Mouse (Mus musculus): ENCODE measurements around the gene Lyve1.
A peak's percentile ranks its signal among the peaks of the same experiment; 100 is the strongest.
"Not testable (repeated sequence)": the region's sequence is repeated elsewhere in the genome, so short reads cannot be mapped to it uniquely, and the experiment has no call there.

Gene Lyve1

DNA sequence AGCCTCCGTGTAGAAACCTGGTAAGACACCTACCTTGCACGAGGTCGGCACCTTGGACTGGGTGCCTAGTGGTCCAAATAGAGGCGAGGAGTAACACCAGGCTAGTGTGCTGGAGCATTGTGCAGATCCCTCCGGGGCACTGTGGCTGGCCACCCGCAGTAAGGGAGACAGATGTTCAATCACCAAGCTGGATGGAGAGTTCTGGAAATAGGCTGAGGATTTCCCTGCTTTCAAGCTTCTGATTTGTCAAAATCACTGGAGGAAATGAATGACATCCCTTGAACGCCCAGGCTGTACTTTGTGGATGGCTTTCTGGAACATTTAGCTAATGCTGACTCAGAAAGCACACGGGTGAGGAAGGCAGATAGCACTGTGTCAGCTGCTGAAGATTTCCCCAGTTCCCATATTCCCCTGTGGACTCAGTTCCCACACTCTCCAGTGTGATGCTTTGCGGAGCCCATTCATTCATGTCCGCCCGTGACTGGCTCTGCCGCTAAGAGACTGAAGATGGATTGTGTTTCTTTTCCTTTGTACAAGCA lies at the start of gene Lyve1:
Lyve1 (minus strand) TSS at position 489 of the 539 bp plus-strand sequence.
- DNase-seq = peak; percentile 50 to 63

DNA sequence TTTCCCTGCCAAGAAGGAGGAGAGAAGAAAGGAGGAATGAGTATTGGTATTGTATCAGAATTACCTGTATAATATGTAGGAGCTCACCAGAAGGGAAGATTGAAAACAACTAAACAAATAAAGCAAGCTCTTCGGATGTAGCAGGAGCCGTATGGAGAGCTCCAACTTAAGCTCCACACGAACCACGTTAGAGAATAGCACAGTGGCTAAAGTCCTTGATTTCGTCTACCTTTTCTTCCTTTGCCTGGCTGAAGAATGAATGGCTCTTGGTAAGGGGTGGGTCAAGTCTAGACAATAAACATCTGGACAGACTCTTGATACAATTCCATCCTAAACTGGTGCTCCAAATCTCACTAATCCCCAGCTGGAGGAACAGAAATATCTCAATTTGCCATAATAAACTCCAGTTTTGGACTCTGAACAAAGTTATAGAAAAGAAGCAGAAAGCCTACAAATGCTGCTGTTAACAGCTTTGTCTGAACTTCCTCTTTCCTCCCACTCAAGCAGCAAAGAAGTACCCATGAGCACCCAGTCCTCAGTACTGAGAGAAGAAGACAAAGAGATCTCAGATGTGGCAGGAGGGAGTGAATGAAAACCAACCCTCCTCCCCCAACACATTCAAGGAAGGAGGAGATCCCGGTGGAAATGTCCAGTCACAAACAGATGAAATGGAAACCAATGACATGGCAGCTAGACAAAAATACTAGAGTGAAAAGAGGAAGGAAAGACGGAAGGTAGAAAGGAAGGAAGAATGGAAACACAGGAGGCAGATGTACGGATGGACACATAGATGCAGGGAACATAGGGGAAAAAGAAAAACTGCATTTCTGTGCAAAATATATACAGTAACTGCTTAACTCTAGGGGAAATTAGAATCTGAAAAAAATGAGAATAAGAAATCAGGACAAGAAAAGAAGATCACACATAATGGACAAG lies 45.4 kb upstream of the Lyve1 start:
- no peak for DNase-seq

DNA sequence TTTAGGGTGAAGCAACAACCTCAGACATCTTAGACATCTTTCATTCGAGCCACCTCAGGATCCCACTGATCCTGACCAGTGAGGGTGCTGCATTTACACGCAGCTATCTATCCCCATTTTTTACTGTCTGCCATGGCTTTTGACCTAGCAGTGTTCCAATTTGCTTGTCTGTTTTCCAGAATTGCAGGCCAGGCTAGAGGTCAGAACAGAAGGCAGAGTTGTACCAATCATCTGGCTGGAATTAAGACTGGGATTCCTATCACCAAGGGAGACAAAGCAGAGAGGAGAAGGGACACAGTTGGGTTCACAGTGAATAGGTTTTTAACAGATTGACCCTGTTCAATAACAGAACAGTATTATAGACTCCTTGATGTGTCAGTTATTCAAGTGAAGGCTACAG lies 43.5 kb upstream of the Lyve1 start:
- no peak for DNase-seq

DNA sequence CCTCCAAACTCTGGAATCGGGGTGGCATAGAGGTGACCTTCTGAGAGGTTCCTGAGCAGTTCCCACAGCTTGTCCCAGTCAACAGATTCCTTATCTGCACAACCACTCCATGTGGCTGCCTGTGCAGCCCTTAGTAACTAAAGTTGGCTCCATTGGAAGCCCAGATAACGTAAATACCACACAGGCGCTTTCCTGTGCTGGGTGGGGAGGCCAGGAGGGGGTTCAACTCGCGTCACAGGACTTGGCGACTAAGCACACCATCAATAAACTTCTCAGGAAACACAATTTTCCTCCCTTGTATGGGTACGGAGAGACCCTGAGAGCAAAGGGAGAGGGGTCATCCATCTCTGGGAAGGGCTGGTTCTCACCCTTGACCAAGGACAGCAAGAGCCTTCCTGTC lies 40.2 kb upstream of the Lyve1 start:
- peak; percentile 69 to 82 for DNase-seq

DNA sequence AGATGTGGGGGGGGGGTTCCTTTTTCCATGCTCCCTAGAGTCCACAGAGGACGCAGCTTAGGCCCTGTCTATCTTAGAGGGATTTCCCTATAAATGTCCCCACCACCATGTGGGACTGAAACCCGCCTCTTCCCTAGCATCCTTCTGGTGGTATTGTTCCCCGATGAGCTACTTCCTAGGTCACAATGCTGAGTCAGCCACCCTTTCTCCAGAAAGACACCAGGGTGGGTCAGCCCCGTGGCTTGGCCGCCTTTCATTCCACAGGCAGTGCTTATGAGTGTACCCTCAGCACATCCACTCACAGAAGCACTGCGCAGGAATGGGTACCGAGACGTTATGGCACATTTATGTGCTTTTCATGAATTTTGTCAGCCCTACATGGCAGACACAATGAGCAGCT lies 34.2 kb upstream of the Lyve1 start:
- DNase-seq = no peak

DNA sequence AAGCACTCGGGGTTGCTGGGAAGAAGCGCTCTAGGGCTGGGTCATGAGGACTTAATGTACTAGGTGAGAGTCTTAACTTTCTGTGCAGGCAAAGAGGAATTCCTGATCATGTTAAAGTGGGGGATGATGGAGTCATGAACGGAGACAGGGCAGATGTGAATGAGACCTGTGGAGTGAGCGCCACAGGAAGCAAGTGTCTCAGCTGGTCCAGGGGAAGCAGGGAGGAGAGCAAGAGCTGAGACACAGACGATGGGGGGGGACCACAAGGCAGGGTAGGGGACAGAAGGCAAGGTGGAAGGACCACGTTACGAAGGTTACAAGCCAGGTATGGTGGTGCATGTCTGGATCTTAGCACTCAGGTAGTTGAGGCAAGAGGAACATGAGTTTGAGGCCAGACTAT lies 33.4 kb upstream of the Lyve1 start:
- no peak for DNase-seq

DNA sequence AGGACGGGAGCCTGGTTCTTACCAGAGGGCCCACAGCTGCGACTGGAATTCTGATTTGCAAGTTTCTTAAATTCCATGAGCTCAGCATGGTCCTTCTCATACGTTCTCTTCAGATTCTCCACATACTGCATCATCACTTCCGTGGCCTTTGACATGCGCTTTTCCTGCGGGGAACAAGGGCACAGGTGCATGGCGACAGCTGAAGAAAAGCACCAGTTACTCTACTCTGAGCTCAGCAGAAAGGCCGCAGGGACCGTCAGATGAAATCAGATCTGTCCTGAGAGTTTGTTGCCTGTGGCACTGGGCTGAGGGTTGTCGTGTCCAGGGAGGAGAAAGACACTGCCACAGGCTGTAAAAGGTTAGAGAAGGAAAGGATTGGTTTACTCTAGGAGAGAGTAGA lies 32.7 kb upstream of the Lyve1 start:
- not testable (repeated sequence) for DNase-seq

DNA sequence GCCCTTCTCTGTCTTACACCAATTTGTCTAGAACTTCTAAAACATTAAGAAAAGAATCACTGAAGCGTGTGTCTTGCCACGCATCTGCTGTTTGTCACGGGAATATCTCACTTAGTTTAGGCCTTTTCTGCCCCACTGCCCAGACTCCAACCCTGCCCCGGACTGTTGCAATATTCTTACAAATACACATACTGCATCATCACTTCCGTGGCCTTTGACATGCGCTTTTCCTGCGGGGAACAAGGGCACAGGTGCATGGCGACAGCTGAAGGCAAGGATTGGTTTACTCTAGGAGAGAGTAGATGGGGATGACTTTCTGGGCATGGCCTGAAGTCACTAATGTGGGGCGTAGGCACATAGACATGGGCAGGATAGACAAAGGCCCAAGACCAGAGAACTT lies 31.6 kb upstream of the Lyve1 start:
- DNase-seq = peak in 1 of 2 experiments; percentile 24

DNA sequence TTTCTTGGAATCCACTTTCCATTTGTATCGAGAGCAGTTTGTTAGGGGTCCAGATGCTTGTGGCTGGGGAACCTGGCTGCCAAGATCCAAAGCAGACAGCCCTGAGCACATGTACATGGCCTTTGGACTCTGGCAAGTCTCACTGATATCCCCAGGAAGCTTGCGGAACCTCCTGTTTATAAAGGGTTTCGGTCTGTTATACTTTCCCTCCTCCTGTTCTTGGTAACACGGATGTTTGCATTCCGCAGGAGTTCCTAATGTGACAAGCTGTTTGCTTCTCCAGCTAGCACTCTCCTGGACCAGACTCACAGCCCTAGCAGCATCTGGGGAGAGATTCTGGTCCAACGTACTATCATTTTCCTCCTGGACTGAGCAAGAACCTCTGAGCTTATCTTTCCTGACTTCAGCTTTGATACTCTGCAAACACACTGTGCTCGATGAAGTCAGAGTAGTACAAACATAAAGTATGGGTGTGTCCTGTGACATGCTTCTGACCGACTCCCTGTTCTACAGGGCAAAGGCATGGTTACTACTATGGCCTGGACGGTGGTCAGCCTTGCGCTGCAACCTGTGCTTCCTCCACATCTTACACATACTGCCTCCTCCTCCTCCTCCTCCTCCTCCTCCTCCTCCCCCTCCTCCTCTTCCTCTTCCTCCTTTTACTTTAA lies 31.0 kb upstream of the Lyve1 start:
- DNase-seq = peak; percentile 69 to 84

DNA sequence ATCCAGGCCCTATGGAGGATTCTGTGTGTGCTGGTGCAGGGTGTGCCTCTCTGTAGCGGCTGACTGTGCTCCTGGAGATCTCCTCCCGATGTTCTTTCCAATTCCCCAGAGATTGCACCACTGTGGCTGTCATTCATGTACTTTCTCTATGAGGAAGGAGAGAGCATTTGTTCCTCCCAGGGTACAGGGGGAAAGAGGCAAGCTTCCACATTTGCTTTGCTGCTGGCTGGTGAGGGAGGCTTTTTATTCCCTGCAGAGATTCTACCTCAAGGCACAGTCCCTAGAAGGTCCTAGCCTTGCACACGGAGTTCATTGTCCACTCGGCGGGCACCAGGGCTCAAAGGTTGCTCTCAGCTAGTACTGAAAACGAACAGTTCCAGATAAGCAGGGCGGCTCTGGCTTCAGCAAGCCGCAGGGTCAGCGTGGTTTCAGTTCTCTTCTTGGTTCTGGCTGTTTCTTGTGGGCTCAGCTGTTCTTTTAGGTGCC lies 28.5 kb upstream of the Lyve1 start:
- peak; percentile 51 to 60 for DNase-seq

DNA sequence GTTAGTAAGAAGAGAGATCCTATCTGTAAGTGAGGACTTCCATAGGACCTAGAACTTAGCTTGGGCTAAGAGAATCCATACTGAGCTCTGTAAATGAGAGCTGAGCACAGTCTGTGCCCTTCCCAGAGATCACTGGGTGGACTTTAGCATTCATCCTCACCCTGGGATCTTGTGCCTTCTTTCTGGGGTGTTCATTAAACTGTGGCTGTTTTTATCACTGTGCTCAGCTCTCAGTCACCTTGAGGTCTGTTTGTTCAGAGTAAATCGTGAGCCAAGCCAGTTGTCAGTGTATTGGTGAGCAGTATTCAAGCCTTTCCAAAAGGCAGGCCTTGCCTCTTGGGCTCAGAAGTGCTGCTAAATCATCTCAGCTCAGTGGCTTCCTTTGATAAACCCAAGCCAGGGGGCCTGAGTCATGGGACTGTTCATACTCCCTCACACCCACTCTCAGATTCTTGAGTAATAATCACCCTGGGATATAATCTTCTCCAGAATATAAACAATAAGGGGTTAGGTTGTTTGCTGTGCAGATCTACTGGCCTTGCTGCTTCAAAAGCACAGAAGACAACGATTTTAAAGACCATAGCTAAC lies 18.8 kb upstream of the Lyve1 start:
- no peak for DNase-seq

DNA sequence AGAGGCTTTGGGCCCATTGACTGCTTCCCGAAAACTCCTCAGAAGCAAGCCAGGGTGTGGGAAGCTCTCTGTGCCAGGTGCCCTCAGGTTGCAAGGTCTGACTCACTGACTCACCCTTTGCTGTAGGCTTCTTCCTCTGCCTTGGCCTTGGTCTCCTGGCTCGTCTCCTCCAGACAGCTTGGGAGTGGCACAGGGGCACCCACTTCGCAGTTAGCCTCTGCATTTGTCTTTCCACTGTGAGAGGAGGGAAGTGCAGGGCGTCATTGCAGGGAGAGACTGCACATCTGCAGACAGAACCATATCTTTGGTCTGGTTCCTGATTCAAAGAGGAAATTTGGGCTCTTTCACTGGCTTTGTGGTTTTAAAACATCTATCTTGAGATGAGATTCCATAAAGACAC lies 15.0 kb upstream of the Lyve1 start:
- no peak for DNase-seq

DNA sequence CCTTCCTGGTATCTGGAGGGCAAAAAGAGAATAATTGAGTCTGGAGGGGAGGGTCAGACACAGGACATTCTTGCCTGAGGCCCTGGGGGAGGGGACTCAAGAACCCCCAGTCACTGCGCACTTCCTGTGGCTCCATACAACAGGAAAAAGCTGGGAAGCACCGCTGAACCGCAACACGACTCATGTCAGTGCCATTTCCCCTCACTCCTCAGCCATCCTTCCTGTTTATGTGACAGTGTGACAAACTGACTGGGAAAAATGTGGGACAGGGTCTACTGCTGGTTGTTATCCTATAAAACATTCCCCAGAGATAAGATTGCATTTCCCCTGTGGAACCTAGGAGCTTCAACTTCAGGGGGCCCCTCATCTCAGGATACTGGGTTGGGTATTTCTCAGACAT lies 13.9 kb upstream of the Lyve1 start:
- peak; percentile 48 to 73 for DNase-seq

DNA sequence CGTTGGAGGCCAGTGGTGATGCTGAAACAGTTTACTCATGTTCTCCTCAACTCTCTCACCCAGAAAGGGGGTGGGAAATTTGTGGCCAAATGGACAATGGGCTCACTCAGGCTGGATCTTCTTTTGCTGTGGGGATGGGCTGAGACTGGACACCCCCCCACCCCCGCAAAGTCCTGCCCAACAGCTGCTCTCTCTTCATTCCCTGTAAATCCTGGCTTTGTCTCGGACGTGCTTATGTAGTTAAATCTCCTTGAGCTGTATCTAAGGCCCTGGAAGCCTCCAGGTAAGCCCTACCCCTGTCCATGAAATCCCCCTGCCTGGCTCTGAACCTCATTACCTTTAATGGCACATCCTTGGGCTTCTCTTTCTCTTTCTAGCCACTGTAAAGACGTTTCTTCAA lies 5.8 kb upstream of the Lyve1 start:
- no peak for DNase-seq

DNA sequence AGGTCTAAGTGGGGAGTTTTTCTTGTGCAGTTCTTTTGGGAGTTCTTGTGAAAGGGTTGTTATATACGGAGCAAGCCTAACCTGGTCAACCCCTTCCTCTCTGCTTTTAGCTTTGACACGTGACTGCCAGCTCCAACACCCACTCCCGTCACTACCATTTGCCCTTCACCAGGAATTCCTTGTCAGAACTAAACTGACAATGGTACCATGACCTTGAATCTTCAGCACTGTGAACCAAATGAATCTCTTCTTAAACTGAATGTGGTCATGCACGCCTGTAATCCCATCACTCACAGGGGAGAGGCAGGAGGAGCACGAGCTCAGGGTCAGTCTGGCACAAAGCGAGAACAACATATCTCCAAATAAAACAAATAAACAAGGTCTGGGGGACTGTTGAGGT lies 4.1 kb upstream of the Lyve1 start:
- DNase-seq = no peak

DNA sequence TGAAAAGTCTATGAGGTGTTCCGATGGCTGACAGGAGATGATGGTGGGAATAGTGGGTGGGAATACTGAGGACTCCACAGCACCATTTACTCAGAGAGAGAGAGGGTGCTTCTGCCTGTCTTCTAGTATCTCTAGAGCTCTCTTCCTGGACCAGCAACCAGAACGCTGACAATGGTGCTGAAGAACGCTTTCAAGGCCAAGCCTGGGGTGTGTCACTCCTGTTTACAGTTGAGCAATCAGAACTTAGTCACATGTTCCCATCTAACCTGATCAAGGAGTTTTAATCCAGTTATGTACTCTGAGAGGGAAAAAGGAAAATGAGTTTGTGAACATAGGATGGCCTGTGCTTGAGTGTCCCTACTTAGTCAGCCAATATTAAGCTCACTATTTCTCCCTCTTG lies 3.0 kb upstream of the Lyve1 start:
- DNase-seq = no peak

DNA sequence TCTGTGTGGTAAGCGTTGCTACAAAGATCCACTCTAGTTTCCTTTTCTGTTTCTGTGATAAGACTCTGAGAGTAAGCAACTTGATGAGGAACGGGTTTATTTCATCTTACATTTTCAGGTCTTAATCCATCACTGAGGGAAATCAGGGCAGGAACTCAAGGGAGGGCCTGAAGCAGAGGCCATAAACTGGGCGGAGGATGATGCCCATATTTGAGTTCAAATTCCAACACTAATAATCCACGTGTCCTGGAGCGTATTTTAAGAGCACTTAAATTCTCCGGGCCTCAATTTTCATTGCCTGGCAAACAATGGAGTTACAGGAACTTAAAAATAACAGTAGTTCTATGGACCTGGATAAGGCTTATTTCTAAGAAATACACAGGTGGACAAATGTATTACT lies 2.5 kb upstream of the Lyve1 start:
- DNase-seq = no peak

DNA sequence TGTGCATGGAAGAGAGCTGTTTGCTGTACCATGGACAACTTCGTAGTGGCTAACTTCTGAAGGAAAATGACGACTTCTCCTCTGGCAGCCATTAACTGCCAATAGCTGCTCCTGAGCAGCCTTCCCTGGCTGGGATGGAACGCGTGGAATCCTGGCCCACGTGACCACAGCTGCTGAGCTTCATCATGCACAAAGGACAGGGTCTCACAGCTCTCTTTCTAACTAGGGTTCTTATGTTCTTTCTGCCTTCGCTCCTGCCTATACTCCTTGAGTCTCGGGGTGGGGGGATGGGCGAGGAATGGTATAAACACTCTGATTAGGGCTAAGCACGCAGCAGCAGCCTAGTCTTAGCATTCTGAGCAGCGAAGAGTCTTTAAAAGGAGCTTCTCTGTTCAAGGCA lies 2.0 kb upstream of the Lyve1 start:
- no peak for DNase-seq

DNA sequence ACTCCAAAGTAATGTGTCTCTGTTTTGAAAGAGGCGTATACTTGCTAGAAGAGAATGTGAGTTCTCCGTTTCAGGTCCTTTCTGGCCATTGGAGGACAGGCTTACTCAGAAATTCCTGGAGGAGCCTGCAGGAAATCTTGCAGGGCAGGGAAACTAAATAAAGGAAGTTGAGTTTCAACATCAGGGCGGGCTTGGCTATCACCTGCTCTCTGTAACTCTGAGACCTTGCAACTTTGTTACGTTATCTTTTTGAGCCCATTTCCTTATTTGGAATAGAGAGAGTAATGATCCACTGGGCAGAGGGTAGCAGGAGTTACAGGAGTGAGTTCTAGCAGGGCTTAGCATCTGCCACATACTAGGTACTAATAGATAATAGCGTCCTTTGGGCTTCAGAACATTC lies 2.9 kb downstream of the Lyve1 start:
- peak; percentile 71 to 78 for DNase-seq

DNA sequence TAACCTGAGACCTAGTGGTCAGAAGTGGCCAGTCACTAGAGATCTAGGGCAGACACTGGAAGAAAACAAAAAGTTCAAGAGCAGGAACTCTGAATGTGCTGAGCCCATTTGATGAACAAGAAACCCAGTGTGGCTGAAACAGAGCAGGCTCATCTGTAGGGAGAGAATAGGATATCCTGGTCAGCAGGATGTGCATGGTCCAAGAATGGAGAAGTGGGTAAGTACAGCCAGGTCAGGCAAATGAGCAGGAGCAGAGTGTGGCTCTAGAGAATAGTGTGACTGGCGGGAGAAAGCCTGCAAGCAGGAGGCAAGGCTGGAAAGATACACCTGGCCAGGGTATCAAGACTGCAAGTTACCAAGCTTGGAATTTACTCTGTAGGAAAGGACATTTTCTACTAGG lies 7.4 kb downstream of the Lyve1 start:
- no peak for DNase-seq

DNA sequence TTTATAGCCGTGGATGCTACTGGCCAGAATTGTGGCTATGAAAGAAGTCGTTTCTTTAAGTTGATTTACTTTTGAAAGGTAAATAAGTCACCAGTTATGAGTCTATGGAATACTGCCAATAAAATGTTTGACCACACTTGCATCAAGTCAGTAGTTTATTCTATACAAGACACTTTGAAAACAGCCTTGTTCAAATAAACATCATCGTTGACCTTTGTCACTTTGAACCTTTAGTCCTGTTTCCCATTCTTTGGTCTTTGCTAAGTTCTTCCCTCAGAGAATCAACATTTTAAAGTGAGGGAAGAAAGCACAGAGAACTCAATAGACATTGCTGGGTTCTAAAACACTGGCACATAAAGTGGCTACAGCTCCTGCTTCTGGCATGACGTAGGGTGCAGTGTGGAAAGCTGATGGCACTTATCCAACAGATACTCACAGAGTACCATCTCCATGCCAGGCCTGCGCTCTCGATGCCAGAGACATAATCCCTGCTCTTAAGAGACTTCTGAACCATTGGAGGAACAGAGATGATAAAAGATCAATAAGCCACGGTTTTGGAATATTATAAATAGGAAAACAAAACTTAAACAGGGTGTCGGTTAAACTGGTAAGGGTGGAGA lies 8.0 kb downstream of the Lyve1 start:
- DNase-seq = no peak

DNA sequence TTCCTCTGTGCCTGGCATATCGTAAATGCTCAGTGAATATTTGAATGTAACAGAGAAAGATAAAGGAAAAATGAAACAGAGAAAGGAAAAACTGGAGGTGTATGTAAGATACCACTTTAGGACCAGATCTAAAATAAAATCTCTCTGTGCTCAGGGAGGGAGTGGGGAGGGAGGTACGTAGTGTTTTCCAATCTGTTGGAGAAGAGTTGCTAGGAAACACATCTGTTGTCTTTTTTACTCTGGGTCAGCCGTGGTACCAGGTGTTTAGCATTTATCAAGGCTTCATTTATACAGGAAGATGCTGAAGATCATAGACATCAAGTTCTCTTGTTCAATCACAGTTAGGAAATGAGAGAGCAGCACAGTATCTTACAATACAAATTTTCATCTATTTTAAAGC lies 8.5 kb downstream of the Lyve1 start:
- DNase-seq = no peak

DNA sequence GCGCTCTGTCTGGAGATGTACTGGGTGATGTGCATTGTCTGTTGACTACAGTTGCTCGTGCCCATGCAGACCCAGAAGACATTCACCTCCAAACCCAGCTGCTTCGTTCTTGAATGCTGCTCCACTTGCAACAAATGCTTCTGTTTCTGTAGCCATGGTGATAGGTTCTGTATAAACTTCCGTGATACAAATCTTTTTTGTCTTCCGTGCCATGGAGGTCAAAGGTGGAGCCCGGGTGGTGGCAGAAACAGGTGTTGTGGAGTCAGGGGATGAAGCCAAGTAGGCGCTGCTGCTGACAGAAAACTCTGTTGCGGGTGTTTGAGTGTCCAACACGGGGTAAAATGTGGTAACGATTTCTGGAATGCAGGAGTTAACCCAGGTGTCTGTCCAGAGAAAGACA lies 9.4 kb downstream of the Lyve1 start:
- DNase-seq = peak; percentile 43 to 66

Measured in lung, adult 18-20 months (tissue).